Mouse (Mus musculus) kidney, adult 18-20 months (tissue): ENCODE data around the gene T2.

Source experiments
- DNase-seq: peaks from one replicate; pipeline ENCODE4 v3.0.0; 2021

Gene T2

DNA sequence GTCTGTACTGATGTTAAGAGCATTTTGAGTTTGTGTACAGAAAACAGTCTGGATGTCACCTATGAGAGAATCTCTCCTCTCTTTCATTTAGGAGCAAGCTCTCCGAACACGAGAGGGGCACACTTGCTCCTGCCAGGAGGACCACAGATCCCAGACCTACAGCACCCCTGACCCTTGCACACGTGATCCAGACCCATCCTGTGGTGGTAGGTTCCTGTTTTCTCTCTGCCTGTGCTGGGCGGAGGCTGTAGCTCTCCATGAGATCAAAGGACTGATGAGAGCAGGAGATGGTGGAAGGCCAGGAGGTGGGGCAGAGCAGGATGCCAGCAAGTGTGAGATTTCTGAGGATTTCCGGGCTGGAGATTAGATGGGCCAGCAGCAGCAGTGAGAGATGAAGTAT is 65.7 kb downstream of the T2 start:
- DNase-seq, result no peak

DNA sequence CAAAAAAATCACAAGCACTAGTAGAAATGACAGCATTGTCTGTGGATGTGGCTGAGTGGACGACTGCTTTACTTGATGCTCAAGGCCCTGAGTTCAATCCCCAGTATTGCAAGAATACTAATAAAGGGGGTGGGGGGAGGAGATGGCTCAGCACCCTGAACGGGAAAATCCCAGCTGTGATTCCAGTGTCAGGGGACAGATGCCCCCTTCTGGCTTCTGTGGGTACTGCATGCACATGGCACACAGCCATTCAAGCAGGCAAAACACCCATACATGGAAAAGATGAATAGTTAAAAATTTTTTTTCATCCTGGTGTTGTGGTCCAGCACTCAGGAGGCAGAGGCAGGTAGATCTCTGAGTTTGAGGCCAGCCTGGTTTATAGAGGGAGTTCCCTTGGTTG is 67.5 kb downstream of the T2 start:
- peak; percentile 54 for DNase-seq

DNA sequence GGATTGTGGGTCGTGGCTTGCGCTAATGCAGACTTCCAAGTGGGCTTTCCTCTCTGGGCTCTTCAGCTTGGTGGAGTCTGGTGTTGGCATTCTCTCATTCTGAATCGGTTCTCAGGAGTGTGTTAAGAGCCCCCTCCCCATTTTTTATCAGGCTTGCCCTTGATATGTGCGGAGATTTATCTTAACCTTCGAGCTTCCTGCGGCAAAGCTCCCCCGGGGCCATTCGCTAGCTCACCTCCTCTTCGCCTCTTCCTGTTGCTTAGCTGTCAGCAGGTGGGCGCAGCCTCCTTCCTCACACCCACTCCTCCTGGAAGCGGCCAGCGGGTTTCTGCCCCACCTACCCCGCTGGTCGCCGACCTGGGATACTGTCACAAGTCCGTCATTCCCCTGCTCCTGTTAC is 73.6 kb downstream of the T2 start:
- no peak for DNase-seq

DNA sequence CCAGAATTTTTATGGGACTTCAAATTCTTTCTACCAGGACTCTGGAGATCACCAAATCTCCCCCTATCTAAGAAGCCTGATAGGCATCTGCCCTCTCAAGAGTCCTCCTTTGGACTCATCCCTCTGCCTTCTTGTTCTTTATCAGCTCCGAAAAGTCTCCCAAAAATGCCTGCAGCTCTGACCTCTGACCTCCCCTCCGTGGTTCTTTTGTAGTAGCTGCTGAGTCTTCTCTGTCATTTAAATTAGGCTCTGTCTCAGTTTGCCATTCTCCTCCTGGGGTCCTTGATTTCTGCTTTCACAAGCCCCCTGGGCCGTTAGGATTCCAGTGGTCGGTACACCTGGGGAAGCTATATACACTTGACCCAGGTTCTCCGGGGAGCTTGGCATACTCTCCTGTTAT is 74.1 kb downstream of the T2 start:
- DNase-seq, result no peak

DNA sequence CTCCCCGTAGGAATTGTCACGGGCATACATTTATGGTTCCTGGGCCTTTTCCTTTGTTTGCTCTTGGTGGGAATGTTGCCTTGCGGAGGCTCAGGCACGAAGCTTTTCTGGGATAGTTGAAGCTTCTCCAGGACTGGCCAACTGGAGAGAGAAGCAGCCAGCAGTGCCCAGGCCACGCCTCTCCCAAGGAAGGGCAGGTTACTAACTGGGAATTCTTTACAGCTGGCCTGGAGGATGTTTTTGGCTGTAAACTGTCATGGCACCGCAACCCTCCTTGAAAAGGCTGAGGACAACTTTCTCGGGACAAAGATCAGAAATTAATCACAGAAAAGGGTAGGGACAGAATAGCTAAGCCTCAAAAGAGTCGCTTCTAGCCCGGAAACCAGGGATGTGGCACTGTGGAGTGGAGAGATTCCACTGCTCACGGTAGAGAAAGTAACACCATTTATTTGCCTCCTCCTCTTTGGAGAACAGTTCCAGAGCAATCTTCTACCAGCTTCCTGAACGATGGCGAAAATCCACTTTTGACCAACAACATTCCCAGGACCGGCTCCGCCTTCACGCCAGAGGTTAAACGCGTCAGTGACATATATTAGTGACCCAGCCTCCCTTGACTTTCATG is 76.5 kb downstream of the T2 start:
- no peak for DNase-seq

DNA sequence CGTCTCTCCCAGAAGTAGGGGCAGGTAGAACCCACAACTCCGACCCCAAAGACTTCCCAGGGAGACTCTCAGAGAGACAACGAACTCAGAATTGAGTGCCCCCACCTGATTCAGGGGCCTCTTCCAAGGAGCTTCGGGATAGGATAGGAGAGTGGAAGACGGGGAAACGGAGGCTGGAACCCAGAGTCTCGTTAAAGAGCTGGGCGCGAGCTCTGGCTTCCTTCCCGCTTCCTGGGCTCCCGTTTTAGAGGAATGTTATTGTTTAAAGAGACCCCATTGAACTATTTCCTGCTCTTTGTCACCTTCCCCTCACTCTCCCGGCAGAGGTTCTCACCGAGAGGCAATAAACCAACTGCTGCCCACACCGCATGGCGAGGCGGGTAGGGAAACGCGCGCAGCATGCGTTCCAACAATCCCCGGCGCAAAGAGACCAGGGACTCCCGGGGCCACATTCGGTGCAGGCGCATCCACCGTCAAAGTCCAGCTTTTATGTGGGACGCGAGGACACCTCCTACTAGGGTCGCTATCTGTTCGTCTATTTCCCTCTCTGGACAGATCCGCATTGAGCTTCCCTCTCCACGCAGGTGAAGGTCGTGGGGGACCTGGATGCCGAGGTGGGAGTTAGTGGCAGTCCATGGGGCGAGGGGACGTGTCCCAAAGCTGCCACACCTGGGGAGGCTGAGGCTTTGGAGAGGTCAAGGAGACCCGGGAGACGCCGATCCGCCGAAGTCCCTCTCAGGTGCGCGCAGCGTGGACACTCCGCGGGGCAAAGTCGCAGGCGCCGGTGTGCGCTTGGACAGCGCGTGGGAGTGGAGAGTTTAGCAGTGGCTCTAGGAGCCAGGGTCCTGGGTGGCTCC is 77.6 kb downstream of the T2 start:
- DNase-seq, result no peak

DNA sequence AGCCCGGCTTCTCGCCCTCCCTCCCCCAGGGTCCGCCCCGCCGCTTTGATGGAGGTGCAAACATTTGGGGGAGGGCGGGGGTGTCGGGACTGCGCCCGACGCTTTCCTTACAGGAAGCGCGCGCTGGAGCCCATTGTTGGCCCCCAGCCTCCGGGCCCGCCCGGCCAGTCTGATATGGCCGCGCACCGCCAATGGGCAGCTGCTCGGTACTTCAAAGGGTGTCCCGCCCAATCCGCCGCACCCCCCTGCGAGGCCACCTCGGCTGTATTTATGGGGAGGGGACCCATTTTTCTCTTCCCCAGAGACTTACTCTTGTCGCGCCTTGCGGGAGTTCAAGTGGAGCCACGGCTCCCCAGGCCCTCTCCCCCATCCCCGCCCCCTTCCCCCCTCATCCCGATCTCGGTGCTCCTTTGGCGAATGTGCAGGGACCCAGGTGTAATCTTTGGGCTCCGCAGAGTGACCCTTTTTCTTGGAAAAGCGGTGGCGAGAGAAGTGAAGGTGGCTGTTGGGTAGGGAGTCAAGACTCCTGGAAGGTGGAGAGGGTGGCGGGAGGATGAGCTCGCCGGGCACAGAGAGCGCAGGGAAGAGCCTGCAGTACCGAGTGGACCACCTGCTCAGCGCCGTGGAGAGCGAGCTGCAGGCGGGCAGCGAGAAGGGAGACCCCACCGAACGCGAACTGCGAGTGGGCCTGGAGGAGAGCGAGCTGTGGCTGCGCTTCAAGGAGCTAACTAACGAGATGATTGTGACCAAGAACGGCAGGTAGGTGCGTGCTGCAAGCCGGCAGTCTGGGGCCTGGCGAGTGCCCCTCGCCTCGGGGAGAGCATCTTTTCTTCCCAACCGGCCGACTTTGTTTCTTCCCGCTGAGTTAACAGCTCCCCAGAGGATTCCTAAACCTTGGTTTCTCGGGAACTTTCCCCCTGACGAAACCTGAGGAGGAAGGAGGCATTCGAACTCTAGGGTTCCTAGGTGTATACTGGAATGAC is 78.5 kb downstream of the T2 start, which contains the start of gene T:
Gene T (plus strand): TSS at position 446 of the 983 bp plus-strand sequence.
- no peak for DNase-seq

DNA sequence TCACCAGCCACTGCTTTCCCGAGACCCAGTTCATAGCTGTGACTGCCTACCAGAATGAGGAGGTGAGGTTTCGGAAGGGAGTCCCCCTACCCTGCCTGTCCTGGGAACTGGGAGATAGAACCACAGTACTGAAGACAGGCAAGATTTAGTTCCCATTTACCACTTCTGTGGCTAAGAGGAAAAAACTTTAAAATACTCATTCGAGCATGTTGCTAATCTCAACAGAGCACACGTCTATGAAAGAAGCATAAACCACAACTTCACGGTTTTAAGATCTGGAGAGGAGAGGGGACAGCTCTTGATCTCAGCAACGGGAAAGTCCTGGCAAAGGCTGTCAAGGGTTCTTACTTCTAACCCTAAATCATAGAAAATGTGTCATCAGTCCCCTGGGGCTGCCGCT is 80.4 kb downstream of the T2 start:
- DNase-seq, result no peak

DNA sequence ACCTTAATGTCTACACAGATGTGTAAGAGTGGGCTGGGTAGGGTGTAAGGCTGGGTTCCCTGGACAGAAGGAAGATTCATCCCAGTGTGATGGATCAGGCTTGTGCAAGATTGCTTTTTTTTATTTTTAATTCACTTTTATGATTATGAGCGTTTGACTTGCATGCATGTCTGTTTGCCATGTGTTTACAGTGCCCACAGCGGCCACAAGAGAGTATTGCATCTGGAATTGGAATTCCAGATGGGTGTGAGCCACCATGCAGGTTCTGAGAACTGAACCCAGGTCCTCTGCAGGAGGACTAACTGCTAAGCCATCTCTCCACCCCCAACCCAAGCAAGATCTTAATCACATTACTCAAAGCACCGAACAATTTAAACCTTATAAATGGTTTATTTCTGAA is 88.3 kb downstream of the T2 start:
- no peak for DNase-seq

DNA sequence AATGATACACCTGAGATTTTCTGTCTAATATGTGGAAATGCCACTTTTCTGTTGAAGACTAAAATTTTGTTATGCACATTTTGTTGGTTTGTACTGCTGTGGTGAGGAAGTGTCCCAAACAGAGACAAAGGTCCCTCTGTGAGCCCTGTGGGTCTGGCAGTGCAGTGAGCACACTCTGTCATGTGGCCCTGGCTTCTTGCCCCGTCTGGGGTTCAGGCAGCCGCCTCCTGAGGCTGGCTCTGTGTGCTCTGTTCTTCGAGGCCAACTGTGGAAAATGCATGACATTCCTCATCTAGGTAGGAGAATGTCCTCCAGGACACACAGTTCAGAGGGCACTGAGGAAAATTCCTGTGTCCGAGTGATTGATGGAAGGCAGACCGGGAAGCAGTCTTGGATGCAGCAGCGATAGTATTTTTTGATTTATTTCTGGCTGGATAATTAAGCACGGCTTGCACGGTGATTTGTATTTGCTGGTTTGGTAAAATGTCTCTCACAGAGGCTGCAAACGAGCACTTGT is 91.9 kb downstream of the T2 start:
- DNase-seq, result peak; percentile 14

DNA sequence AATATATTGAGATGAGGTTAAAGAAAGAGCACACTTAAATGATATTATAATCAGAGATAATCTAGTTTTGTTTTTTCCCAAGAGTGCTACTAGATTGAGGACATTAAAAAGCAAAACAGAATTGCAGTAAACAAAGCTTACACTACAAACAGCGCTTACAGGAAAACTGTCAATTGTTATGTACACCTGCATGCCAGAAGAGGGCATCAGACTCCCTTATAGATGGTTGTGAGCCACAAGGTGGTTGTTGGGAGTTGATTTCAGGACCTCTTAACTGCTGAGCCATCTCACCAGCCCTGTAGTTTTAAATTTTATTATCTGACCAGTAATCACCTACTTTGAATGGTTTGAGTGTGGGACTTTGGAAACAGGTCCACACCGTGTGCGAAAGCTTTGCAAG is 92.5 kb downstream of the T2 start:
- DNase-seq, result no peak

DNA sequence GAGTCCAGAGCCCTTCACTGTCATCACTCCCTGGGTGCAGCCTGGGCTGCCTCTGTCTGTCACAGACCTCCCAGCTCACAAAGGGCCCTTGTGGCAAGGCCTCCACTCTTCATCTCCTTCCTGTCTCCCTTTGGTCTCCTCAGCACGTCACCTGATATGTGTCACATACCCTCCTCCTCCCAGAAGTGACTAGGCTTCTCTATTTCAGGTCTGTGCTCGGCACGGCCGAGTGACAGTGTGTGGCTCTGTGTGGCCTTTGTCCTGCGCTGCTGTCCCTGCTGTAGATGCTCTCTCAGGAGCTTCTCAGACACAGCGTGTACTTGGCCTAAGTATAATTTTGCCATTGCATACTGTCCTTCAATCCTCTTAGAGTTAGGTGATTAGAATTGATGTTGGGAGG is 99.4 kb downstream of the T2 start:
- DNase-seq, result no peak

DNA sequence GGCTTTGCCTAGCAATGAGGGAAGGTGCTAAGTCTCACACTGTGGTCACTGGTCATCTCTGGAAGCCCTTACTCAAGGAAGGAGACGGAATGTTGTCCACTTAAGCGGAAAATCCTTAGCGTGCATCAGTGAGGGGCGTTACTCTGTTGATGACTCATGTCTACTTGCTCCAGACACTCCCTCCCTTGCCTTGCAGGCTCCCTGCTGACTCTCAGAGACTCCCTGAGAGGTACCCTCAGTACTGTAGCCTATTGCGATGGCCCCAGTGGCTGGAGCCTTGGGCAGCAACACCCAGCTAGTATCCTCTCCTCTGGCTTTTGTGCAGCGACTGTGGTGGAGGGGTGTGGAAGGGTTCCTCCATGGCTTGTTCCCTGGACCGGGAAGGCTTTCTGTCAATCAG is 99.8 kb downstream of the T2 start:
- DNase-seq, result no peak

DNA sequence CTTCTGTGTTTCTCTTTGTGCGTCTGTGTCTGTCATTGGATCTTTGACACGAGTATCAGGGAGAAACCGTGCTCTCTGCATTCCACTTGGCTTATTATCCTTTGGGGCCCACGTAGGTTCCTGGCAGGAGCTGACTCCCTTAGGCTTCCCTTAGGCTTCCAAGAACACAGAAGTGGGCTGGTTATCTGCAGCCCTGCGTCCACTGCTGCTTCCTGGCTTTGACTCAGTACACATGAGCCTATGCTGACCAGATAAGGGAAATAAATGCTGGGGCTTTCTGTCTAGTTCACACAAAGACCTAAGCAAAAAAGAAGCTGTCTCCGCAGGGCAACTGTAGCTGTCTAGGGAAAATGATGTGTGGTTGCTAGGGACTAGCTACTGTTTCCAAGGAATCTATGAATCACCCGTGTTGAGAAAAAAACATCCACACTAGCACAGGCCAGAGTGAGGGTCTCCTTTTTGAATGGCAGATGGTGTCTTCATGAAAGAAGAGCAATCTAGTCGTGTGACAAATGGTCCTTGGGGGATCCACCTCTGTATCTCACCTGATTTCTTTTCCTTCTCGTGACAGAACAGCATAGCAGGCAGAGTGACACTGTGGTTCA is 101.2 kb downstream of the T2 start:
- DNase-seq, result no peak

DNA sequence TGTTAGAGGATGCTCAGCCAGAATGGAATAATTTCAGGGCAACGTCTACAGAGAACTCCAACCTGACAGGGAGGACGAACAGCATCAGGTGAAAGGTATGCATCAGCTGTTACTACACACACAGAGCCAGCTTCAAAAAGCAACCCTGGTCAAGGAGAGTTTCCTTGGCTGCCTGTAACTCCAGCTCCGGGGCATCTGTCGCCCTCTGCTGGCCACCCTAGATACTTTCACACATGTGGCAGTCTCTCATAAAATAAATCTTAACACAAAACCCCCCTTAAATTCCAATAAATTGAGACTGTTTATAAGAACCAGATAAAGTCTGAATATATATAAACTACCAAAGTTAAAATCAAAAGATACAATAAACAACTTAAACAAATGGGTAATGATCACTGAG is 105.8 kb downstream of the T2 start:
- peak; percentile 29 for DNase-seq

DNA sequence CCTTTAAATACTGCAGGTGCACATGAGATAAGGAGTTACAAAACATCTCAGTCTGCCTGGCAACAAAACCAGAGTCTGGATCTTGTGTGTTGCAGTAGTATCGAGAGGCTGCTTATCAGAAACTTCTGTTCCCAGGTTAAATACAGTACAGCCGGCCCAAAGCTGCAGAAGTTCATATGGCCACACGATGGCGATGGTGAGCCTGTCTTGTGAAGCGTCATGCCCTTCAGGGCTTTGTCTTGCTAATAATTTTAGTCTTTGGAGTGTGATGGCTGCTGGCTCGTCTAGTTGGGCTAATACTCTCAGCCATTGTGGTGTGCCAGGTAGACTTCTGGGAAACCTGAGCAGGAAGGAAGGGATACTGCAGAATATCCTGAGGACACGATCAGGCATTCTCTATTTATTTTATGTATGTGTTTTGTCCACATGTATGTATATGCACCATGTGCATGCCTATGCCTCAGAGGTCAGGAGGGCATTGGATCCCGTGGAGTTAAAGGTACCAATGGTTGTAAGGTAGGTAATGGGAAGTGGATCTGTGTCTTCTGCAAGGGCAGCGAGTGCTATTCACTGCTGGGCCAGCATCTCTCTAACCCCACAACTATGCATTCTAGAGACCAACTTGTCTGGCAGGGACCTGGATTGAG is 107.8 kb downstream of the T2 start:
- peak; percentile 57 for DNase-seq

DNA sequence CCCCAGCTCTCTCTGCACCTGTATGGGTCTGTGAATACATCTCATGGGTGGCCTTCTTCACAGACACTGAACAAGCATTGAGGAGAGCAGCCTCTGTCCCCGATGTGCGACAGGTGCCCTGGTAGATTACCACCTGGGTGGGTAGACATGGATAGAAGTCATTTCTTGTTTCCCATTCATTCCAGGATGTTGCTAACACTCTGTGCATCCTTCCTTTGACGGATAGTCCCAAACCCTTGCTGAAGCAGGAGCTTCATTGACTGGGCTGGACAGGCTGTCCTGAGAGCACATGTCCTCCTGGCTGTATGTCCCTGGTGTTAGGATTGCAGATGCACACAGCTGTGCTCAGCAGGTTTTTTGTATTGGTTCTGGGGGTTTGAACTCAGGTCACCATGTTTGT is 112.0 kb downstream of the T2 start:
- DNase-seq, result no peak

DNA sequence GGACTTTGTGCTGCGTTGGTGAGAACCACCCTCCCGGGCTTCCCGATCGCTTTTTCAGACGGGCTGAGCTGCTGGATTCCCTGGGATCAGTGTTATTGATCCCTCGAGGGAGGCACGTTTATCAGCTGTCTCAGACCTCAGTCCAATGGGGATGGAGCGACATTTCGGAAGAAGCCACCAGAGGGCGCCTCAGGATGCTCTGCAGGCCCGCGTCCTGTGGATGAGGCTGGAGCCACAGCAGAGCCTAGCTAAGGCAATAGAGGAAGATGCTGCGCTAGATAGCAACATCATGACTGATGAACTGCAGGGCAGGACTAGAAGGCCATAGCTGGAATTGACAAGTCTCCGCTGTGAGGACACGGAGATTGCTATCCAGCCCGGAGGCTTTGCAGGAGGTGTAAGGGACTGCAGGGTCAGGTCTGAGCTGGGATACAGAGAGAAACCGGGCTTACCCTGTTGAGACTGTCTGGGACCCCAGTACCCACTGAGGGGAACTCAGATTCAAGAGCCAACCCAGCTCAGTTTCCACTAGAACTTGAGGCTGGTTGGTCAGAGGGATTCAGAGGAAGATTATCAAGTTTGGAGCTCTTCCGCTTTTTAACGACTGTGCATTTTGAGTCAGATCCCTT is 113.0 kb downstream of the T2 start:
- peak; percentile 79 for DNase-seq
